Mouse (Mus musculus) thymus, postnatal 4 days (tissue): ENCODE results near the gene DXBay18.
"Not testable (repeated sequence)": the region's sequence is repeated elsewhere in the genome, so short reads cannot be mapped to it uniquely, and the experiment has no call there.

ENCODE experiments used
- DNase-seq: peaks from one replicate; pipeline ENCODE4 v3.0.0; 2021

The DXBay18 gene

DNA sequence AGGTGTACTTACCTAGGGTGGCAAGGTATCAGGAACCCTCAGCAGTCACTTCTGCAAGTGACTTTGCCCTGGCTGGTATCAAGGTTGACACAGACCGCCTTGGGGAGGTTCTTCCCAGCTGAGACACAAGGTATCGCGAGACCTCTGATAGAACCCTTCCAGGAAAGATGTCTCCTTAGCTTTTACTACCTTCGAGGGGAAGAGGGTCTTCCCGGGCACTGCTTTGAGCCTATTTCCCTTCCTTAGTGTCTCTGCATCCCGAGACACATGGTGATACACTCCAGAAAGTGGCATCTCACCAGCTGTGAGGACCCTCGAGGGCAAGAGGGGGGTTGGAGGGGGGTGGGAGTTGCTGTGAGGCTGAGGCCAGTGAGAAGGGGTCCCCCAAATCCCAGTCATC, at the start of gene DXBay18:
TSS of gene DXBay18 (minus strand) at position 101 of the 400 bp plus-strand sequence.
- not testable (repeated sequence) for DNase-seq

DNA sequence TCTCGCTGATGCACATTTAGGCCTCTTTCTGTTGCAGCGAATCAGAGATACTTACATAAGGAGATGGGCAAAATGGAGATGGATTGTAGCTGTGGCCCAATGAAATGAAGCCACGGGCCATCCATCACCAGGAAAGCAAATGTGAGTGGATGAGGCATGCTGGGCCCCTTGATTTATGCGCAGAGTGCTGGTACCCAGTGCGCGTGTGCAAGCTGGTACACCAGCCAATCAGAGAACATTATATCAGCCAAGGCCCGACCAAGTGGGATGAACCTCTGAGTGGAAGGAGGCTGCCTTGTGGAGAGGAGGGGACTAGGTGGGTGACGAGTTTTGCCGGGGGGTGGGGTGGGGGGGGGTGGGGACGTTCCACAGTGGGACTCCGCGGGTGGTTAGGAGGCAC, 42.7 kb upstream of the DXBay18 start, which contains the start of gene Xlr3b:
TSS of gene Xlr3b (plus strand) at position 274 of the 400 bp plus-strand sequence.
- DNase-seq = peak; percentile 38

DNA sequence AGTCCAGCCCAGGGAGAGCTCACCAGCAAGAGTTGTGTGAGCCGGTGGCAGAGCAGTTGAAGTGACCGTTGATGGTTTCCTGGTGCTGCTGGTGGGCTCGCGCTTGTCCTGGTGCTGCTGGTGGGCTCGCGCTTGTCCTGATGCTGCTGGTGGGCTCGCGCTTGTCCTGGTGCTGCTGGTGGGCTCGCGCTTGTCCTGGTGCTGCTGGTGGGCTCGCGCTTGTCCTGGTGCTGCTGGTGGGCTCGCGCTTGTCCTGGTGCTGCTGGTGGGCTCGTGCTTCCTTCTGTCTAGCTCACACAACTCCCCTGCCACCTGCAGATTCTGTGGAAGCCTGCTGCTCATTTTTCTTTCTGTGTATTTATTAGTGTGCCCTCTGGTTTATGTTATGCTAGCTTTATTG, 27.6 kb upstream of the DXBay18 start, which contains the start of gene Spin2d:
TSS of gene Spin2d (minus strand) at position 101 of the 400 bp plus-strand sequence.
- not testable (repeated sequence) for DNase-seq

DNA sequence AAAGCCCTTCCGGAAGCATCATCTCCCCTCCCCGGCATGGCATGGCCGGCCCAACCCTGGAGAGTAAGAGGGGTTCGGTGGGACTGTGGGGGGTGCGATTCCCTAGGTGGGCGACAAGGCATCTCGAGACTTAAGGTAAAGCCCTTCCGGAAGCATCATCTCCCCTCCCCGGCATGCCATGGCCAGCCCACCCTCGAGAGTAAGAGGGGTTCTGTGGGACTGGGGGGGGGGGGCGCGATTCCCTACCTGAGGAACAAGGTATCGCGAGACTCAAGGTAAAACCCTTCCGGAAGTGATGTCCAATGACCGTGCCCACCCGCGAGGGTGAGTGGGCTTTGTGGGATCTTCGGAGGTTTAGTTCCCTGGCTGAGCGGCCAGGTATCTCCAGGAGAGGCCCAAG, 754 bp downstream of the DXBay18 start, which contains the start of gene Xlr5b:
TSS of gene Xlr5b (plus strand) at position 301 of the 400 bp plus-strand sequence.
- not testable (repeated sequence) for DNase-seq

DNA sequence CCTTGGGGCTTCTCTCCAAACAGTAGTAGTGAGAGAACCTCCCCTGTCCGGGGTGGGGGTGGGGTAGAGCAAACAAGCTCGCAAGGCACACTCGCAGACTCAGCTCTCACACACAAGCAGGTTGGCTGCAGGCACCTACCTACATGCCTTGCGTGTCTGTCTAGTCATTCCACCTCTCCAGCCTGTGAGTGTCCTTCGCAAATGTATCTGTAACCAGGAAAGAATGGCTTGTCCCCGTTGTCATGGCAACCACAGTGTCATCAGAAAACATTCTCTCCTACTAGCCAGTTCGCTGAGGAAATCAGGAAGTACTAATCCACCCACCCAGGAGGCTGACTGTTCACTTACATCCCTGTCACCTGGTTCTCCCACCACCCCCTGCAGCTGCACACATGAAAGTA, 6.0 kb downstream of the DXBay18 start:
- DNase-seq = not testable (repeated sequence)

DNA sequence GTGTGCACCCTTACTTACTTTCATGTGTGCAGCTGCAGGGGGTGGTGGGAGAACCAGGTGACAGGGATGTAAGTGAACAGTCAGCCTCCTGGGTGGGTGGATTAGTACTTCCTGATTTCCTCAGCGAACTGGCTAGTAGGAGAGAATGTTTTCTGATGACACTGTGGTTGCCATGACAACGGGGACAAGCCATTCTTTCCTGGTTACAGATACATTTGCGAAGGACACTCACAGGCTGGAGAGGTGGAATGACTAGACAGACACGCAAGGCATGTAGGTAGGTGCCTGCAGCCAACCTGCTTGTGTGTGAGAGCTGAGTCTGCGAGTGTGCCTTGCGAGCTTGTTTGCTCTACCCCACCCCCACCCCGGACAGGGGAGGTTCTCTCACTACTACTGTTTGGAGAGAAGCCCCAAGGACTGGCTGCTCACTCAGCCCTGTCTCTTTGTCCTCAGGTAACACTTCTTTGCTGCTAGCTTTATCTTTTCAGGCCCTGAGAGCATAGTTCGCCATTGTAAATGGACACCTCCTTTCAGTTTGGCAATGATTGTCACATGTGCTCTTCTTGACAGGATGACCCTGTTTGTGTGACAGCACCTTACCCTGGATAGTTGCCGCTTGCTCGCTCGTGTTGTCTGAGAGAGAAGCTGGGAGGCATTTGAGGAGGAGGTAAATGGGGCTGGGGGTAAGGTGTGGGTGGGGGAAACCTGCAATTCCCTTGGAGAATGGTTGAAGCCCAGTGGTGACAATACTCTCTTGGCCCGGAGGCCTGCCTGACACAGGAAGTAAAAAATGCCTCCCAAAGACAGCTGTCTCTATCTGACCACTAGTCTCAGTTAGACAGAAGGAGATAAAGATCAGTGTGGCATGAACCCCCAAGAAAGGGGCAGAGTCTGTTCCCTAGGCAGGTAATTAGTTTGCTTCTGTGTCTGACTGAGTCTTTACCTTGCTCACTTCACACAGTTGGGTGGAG, 26.1 kb downstream of the DXBay18 start:
- DNase-seq = not testable (repeated sequence)

DNA sequence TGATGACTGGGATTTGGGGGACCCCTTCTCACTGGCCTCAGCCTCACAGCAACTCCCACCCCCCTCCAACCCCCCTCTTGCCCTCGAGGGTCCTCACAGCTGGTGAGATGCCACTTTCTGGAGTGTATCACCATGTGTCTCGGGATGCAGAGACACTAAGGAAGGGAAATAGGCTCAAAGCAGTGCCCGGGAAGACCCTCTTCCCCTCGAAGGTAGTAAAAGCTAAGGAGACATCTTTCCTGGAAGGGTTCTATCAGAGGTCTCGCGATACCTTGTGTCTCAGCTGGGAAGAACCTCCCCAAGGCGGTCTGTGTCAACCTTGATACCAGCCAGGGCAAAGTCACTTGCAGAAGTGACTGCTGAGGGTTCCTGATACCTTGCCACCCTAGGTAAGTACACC, 32.5 kb downstream of the DXBay18 start, which contains the start of gene Gm14685:
TSS of gene Gm14685 (plus strand) at position 301 of the 400 bp plus-strand sequence.
- not testable (repeated sequence) for DNase-seq

DNA sequence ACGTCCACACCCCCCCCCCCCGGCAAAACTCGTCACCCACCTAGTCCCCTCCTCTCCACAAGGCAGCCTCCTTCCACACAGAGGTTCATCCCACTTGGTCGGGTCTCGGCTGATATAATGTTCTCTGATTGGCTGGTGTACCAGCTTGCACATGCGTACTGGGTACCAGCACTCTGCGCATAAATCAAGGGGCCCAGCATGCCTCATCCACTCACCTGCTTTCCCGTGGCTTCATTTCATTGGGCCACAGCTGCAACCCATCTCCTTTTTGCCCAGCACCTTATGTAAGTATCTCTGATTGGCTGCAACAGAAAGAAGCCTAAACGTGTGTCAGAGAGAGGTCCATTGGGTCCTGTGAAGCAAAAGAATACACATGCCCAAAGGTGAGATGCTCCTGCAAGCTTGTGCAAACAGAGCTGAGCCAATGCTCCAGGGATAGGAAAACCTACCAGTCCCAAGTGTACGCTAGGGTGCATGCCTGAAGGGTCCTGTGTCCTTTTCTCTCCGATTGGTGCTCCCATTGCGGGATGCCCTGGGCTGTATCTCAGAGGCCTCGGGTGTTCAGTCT, 52.2 kb downstream of the DXBay18 start, which contains the start of gene Xlr3a:
TSS of gene Xlr3a (minus strand) at position 155 of the 568 bp plus-strand sequence.
- DNase-seq = peak; percentile 15
